Mouse (Mus musculus): ENCODE measurements at regions not wholly inside any gene's neighbourhood (a gene's known extent, or its start where the extent isn't known, plus 50 kb on each side); places are given as distances from the start of the nearest gene placed in this dataset.

GRCm38 (mm10) chr10:111770027-111770426, 202.4 kb upstream of the Krr1 start:
- WGBS, result 48% methylated on average over 2 of the region's 2 CpGs
- Histone ChIP-seq H3K27me3 (ENCODE audit: control insufficient read depth, insufficient read depth, low read length) (no peaks in the 10 kb centered on the region), H3K9ac (ENCODE audit: low read length) (no peak overlapping the region), H3K4me1 (ENCODE audit: control insufficient read depth, insufficient read depth, low read length) (peaks cover 12% of the 10 kb centered on the region), H3K36me3 (ENCODE audit: control insufficient read depth, insufficient read depth) (no peaks in the 10 kb centered on the region), H3K9me3 (replicated peaks; ENCODE audit: control insufficient read depth, low read length) (no peaks in the 10 kb centered on the region), H3K4me3 (ENCODE audit: low read length) (no peak overlapping the region), H3K27ac (ENCODE audit: low read length) (no peak overlapping the region), H3K4me2 (ENCODE audit: low read depth, low read length) (no peak overlapping the region)
- no peak; the same call in 1 of the 2 replicates for ATAC-seq (replicated peaks; ENCODE audit: extremely low read depth, insufficient read depth, low FRiP score)

GRCm38 (mm10) chr10:111771010-111771409, 201.5 kb upstream of the Krr1 start:
- 18% methylated on average over 4 of the region's 4 CpGs for WGBS
- Histone ChIP-seq H3K4me1 (ENCODE audit: control insufficient read depth, insufficient read depth, low read length) (peaks cover 12% of the 10 kb centered on the region), H3K9me3 (replicated peaks; ENCODE audit: control insufficient read depth, low read length) (no peaks in the 10 kb centered on the region), H3K27ac (ENCODE audit: low read length) (peak overlapping the region; percentile 8; the same call in 1 of the 2 replicates), H3K4me3 (ENCODE audit: low read length) (no peak overlapping the region), H3K27me3 (ENCODE audit: control insufficient read depth, insufficient read depth, low read length) (no peaks in the 10 kb centered on the region), H3K36me3 (ENCODE audit: control insufficient read depth, insufficient read depth) (no peaks in the 10 kb centered on the region), H3K4me2 (ENCODE audit: low read depth, low read length) (0 out of 2 replicates have a peak overlapping the region, but pooled peaks have one; percentile 6), H3K9ac (ENCODE audit: low read length) (no peak overlapping the region)
- peak; percentile 55; the same call in 1 of the 2 replicates for ATAC-seq (replicated peaks; ENCODE audit: extremely low read depth, insufficient read depth, low FRiP score)

DNA sequence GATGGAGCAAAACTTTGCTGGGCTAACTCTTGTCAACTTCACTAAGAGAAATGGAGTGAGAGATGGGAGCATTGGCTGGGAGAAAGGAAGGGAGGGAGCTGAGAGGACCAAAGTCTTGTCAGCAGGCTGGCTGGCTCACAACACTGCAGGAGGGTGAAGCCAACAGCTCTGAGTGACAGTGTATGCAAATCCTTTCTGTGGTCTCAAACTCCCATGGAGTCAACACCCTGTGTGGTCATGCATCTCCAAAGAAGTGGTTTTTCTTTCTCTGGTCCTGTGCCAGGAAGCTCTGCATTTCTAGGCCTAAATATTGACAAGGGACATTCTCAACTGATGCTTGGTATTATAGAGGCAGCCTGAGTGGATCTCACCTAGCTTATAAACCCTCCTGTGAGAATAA, 194.9 kb upstream of the Krr1 start:
- H3K4me3 ChIP-seq (ENCODE audit: low read length), result no peak overlapping the region
- H3K4me2 ChIP-seq (ENCODE audit: low read depth, low read length), result no peak overlapping the region
- H3K9me3 ChIP-seq (replicated peaks; ENCODE audit: control insufficient read depth, low read length), result no peaks in the 10 kb centered on the region
- no peak for ATAC-seq (replicated peaks; ENCODE audit: extremely low read depth, insufficient read depth, low FRiP score)
- no peak overlapping the region for H3K9ac ChIP-seq (ENCODE audit: low read length)
- no peaks in the 10 kb centered on the region for H3K4me1 ChIP-seq (ENCODE audit: control insufficient read depth, insufficient read depth, low read length)
- H3K27me3 ChIP-seq (ENCODE audit: control insufficient read depth, insufficient read depth, low read length), result no peaks in the 10 kb centered on the region
- no peak overlapping the region for H3K27ac ChIP-seq (ENCODE audit: low read length)
- H3K36me3 ChIP-seq (ENCODE audit: control insufficient read depth, insufficient read depth), result no peaks in the 10 kb centered on the region

DNA sequence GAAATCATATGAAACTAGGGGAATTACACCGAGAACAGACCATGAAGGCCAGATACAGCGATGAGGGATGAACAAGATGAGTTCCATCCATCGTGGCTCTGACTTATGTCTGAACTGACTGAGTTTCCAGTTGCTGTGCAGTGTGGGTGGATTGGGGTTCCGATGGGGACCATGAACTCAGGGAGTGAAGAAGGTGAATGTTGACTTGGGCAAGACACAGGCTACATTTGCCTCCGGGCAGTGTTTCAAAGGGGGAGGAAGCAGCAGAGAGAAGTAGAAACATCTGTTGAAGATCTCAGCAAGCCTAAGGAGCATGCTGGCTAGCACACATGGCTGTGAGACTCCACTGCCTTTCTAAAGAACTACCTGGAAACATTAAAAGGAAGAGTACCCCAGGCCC, 194.4 kb upstream of the Krr1 start:
- Histone ChIP-seq H3K4me1 (ENCODE audit: control insufficient read depth, insufficient read depth, low read length) (no peaks in the 10 kb centered on the region), H3K9ac (ENCODE audit: low read length) (no peak overlapping the region), H3K4me2 (ENCODE audit: low read depth, low read length) (no peak overlapping the region), H3K27me3 (ENCODE audit: control insufficient read depth, insufficient read depth, low read length) (no peaks in the 10 kb centered on the region), H3K9me3 (replicated peaks; ENCODE audit: control insufficient read depth, low read length) (no peaks in the 10 kb centered on the region), H3K4me3 (ENCODE audit: low read length) (no peak overlapping the region), H3K27ac (ENCODE audit: low read length) (no peak overlapping the region), H3K36me3 (ENCODE audit: control insufficient read depth, insufficient read depth) (no peaks in the 10 kb centered on the region)
- ATAC-seq (replicated peaks; ENCODE audit: extremely low read depth, insufficient read depth, low FRiP score), result no peak
- WGBS, result 80% methylated on average over 5 of the region's 5 CpGs

- no peaks in the 10 kb centered on the region for H3K27me3 ChIP-seq (ENCODE audit: control insufficient read depth, insufficient read depth, low read length)
- no peak for ATAC-seq (replicated peaks; ENCODE audit: extremely low read depth, insufficient read depth, low FRiP score)
- H3K9ac ChIP-seq (ENCODE audit: low read length), result no peak overlapping the region
- no peak overlapping the region for H3K27ac ChIP-seq (ENCODE audit: low read length)
- no peak overlapping the region for H3K4me3 ChIP-seq (ENCODE audit: low read length)
- no peak overlapping the region for H3K4me2 ChIP-seq (ENCODE audit: low read depth, low read length)
- WGBS, result 88% methylated on average over 7 of the region's 7 CpGs
- no peaks in the 10 kb centered on the region for H3K9me3 ChIP-seq (replicated peaks; ENCODE audit: control insufficient read depth, low read length)
- H3K4me1 ChIP-seq (ENCODE audit: control insufficient read depth, insufficient read depth, low read length), result peaks cover 5% of the 10 kb centered on the region; the same call in 1 of the 2 replicates
- no peaks in the 10 kb centered on the region for H3K36me3 ChIP-seq (ENCODE audit: control insufficient read depth, insufficient read depth)
Measured at GRCm38 (mm10) chr10:111779956-111780355, 192.5 kb upstream of the Krr1 start.

DNA sequence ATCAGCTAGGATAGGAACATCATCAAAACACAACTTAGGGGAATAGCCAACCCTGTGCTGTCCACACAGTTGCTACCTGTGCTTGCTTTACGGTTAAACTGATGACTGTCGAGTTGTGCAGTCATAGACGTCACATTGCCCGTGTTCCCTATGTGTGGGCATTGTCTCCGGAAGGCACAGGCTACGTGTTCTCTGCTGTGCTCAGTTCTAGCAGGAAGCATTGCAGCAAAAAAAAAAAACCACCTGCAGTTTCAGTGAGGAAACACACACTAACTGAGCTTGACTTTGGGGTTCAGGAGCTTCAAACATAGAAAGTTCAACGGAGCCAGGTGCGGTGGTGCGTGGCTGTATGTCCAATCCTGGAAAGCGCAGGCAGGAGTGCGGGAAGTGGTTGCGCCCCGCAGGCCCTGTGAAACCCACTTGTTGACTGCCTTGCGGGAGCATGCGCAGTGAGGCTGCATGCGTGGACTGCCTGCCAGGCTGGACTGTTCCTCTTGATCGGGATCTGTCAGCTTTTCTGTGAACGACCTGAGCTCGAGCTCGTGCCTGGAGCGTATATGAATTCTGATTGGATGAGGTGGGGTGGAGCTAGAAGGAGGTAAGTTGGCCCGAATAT, 190.2 kb upstream of the Krr1 start:
- ATAC-seq (replicated peaks; ENCODE audit: extremely low read depth, insufficient read depth, low FRiP score), result no peak
- no peaks in the 10 kb centered on the region for H3K9me3 ChIP-seq (replicated peaks; ENCODE audit: control insufficient read depth, low read length)
- WGBS, result 78% methylated on average over 22 of the region's 22 CpGs
- no peaks in the 10 kb centered on the region for H3K36me3 ChIP-seq (ENCODE audit: control insufficient read depth, insufficient read depth)
- no peak overlapping the region for H3K4me2 ChIP-seq (ENCODE audit: low read depth, low read length)
- no peak overlapping the region for H3K4me3 ChIP-seq (ENCODE audit: low read length)
- H3K27me3 ChIP-seq (ENCODE audit: control insufficient read depth, insufficient read depth, low read length), result no peaks in the 10 kb centered on the region
- H3K27ac ChIP-seq (ENCODE audit: low read length), result no peak overlapping the region
- H3K4me1 ChIP-seq (ENCODE audit: control insufficient read depth, insufficient read depth, low read length), result peaks cover 5% of the 10 kb centered on the region; the same call in 1 of the 2 replicates
- no peak overlapping the region for H3K9ac ChIP-seq (ENCODE audit: low read length)

- 79% methylated on average over 3 of the region's 3 CpGs for WGBS
- ATAC-seq (replicated peaks; ENCODE audit: extremely low read depth, insufficient read depth, low FRiP score), result no peak
- H3K27me3 ChIP-seq (ENCODE audit: control insufficient read depth, insufficient read depth, low read length), result no peaks in the 10 kb centered on the region
Measured at GRCm38 (mm10) chr10:111783496-111783895, 189.0 kb upstream of the Krr1 start.

GRCm38 (mm10) chr10:111784065-111784853, 188.2 kb upstream of the Krr1 start:
- Histone ChIP-seq H3K27me3 (ENCODE audit: control insufficient read depth, insufficient read depth, low read length) (no peaks in the 10 kb centered on the region), H3K9ac (ENCODE audit: low read length) (no peak overlapping the region), H3K4me3 (ENCODE audit: low read length) (no peak overlapping the region), H3K36me3 (ENCODE audit: control insufficient read depth, insufficient read depth) (no peaks in the 10 kb centered on the region), H3K9me3 (replicated peaks; ENCODE audit: control insufficient read depth, low read length) (no peaks in the 10 kb centered on the region), H3K27ac (ENCODE audit: low read length) (no peak overlapping the region), H3K4me1 (ENCODE audit: control insufficient read depth, insufficient read depth, low read length) (peaks cover 5% of the 10 kb centered on the region; the same call in 1 of the 2 replicates), H3K4me2 (ENCODE audit: low read depth, low read length) (no peak overlapping the region)
- no peak for ATAC-seq (replicated peaks; ENCODE audit: extremely low read depth, insufficient read depth, low FRiP score)
- 56% methylated on average over 12 of the region's 12 CpGs for WGBS

More at GRCm38 (mm10) chr10:111783496-111783895, 189.0 kb upstream of the Krr1 start:
- Histone ChIP-seq H3K9me3 (replicated peaks; ENCODE audit: control insufficient read depth, low read length) (no peaks in the 10 kb centered on the region), H3K27ac (ENCODE audit: low read length) (no peak overlapping the region), H3K4me2 (ENCODE audit: low read depth, low read length) (no peak overlapping the region), H3K36me3 (ENCODE audit: control insufficient read depth, insufficient read depth) (no peaks in the 10 kb centered on the region), H3K9ac (ENCODE audit: low read length) (no peak overlapping the region), H3K4me1 (ENCODE audit: control insufficient read depth, insufficient read depth, low read length) (peaks cover 5% of the 10 kb centered on the region; the same call in 1 of the 2 replicates), H3K4me3 (ENCODE audit: low read length) (no peak overlapping the region)

GRCm38 (mm10) chr10:111787175-111787574, 185.3 kb upstream of the Krr1 start:
- no peaks in the 10 kb centered on the region for H3K36me3 ChIP-seq (ENCODE audit: control insufficient read depth, insufficient read depth)
- ATAC-seq (replicated peaks; ENCODE audit: extremely low read depth, insufficient read depth, low FRiP score), result no peak
- no peaks in the 10 kb centered on the region for H3K9me3 ChIP-seq (replicated peaks; ENCODE audit: control insufficient read depth, low read length)
- peaks cover 5% of the 10 kb centered on the region; the same call in 1 of the 2 replicates for H3K4me1 ChIP-seq (ENCODE audit: control insufficient read depth, insufficient read depth, low read length)
- no peaks in the 10 kb centered on the region for H3K27me3 ChIP-seq (ENCODE audit: control insufficient read depth, insufficient read depth, low read length)
- H3K27ac ChIP-seq (ENCODE audit: low read length), result no peak overlapping the region
- no peak overlapping the region for H3K4me3 ChIP-seq (ENCODE audit: low read length)
- 60% methylated on average over 9 of the region's 9 CpGs for WGBS
- no peak overlapping the region for H3K9ac ChIP-seq (ENCODE audit: low read length)
- H3K4me2 ChIP-seq (ENCODE audit: low read depth, low read length), result no peak overlapping the region

Measured in heart, embryonic 16.5 days (tissue).